ENCODE assay signal across 13 mouse cellular contexts in genomic region chr15:85316342-85317140, GRCm38 (mm10). TPM values are rescaled to one million over a fixed set of nuclear protein-coding genes. Genes with fewer than 3 reads are reported as not detected.
DNase-seq lines count a peak whose midpoint lies in the region; ATAC-seq and TF ChIP-seq lines count a peak whose summit lies in the region.
"Had no signal": no experiment of that assay in that cellular context is flagged by ENCODE, and none has a peak within 500 bp of the region (broad histone marks: within the 10 kb centered on the region; RNA-seq: fewer than 3 reads in every experiment).

No protein-coding gene starts in this region.

- H3K27ac ChIP-seq in intestine, postnatal 0 days (ENCODE audit: low read depth, low read length), result no peak overlapping the region
- no peak overlapping the region for H3K27ac ChIP-seq in intestine, embryonic 16.5 days (ENCODE audit: low read length)
- H3K27ac ChIP-seq in lung, postnatal 0 days (ENCODE audit: low read length), result no peak overlapping the region
- no peak overlapping the region for H3K27ac ChIP-seq in hindbrain, postnatal 0 days
- H3K27ac ChIP-seq: forebrain, embryonic 12.5 days; heart, embryonic 15.5 days; left cerebral cortex, adult 2 months had no signal

- H3K9ac ChIP-seq in intestine, postnatal 0 days (ENCODE audit: low read depth, low read length), result no peak overlapping the region
- no peak overlapping the region for H3K9ac ChIP-seq in intestine, embryonic 16.5 days (ENCODE audit: low read depth, low read length)
- H3K9ac ChIP-seq in lung, postnatal 0 days (replicated peaks; ENCODE audit: low read depth), result no peak overlapping the region
- no peak overlapping the region for H3K9ac ChIP-seq in hindbrain, postnatal 0 days (replicated peaks; ENCODE audit: low read length)
- H3K9ac ChIP-seq: forebrain, embryonic 12.5 days; heart, embryonic 15.5 days; lung, embryonic 15.5 days had no signal

- ATAC-seq in intestine, postnatal 0 days, result no peak
- no peak for ATAC-seq in intestine, embryonic 16.5 days
- peak; percentile 58 for ATAC-seq in lung, postnatal 0 days
- ATAC-seq in hindbrain, postnatal 0 days, result peak; percentile 49; the same call in 1 of the 2 replicates
- ATAC-seq: activated CD4-positive, CD25-positive, alpha-beta regulatory T cell, adult 4 months; CD4-positive, CD25-positive, alpha-beta regulatory T cell, adult 4 months had no signal

- H3K4me3 ChIP-seq in intestine, postnatal 0 days (ENCODE audit: low read depth, low read length), result no peak overlapping the region
- no peak overlapping the region for H3K4me3 ChIP-seq in intestine, embryonic 16.5 days (ENCODE audit: low read length)
- H3K4me3 ChIP-seq in lung, postnatal 0 days (ENCODE audit: low read depth, low read length), result no peak overlapping the region
- H3K4me3 ChIP-seq in lung, adult 2 months (replicated peaks; ENCODE audit: extremely low read depth, low read depth, low read length), result no peak overlapping the region
- H3K4me3 ChIP-seq in hindbrain, postnatal 0 days (ENCODE audit: low read length), result no peak overlapping the region
- H3K4me3 ChIP-seq: forebrain, embryonic 12.5 days; heart, embryonic 15.5 days; left cerebral cortex, adult 2 months; lung, embryonic 15.5 days had no signal

- no peak for TF ChIP-seq EP300 in lung, postnatal 0 days (IDR thresholded peaks at IDR 0.05)

- WGBS in intestine, postnatal 0 days, result 44% methylated on average over 14 of the region's 14 CpGs
- WGBS in intestine, embryonic 16.5 days, result 47% methylated on average over 14 of the region's 14 CpGs
- WGBS in lung, postnatal 0 days, result 22% methylated on average over 14 of the region's 14 CpGs
- 27% methylated on average over 14 of the region's 14 CpGs for WGBS in lung, adult 2 months
- 40% methylated on average over 14 of the region's 14 CpGs for WGBS in hindbrain, postnatal 0 days

- no peaks in the 10 kb centered on the region for H3K9me3 ChIP-seq in intestine, postnatal 0 days (ENCODE audit: control insufficient read depth)
- H3K9me3 ChIP-seq in intestine, embryonic 16.5 days (ENCODE audit: control insufficient read depth, low read length), result no peaks in the 10 kb centered on the region
- H3K9me3 ChIP-seq in lung, postnatal 0 days (ENCODE audit: low read length), result no peaks in the 10 kb centered on the region
- no peaks in the 10 kb centered on the region for H3K9me3 ChIP-seq in hindbrain, postnatal 0 days (ENCODE audit: low read length)
- H3K9me3 ChIP-seq: forebrain, embryonic 12.5 days; heart, embryonic 15.5 days; lung, embryonic 15.5 days had no signal

- H3K27me3 ChIP-seq in intestine, postnatal 0 days (replicated peaks; ENCODE audit: control insufficient read depth, insufficient read depth, low read length), result no peaks in the 10 kb centered on the region
- no peaks in the 10 kb centered on the region for H3K27me3 ChIP-seq in intestine, embryonic 16.5 days (replicated peaks; ENCODE audit: control insufficient read depth, insufficient read depth, low read length)
- no peaks in the 10 kb centered on the region for H3K27me3 ChIP-seq in lung, postnatal 0 days (replicated peaks; ENCODE audit: insufficient read depth, low read length)
- no peaks in the 10 kb centered on the region for H3K27me3 ChIP-seq in hindbrain, postnatal 0 days (ENCODE audit: insufficient read depth, low read length)
- H3K27me3 ChIP-seq: lung, embryonic 15.5 days had no signal

- no peaks in the 10 kb centered on the region for H3K36me3 ChIP-seq in intestine, postnatal 0 days (ENCODE audit: control insufficient read depth, insufficient read depth)
- H3K36me3 ChIP-seq in intestine, embryonic 16.5 days (ENCODE audit: control insufficient read depth, insufficient read depth, low read length), result no peaks in the 10 kb centered on the region
- no peaks in the 10 kb centered on the region for H3K36me3 ChIP-seq in lung, postnatal 0 days (ENCODE audit: insufficient read depth, low read length)
- H3K36me3 ChIP-seq in hindbrain, postnatal 0 days (ENCODE audit: insufficient read depth, low read length), result no peaks in the 10 kb centered on the region
- H3K36me3 ChIP-seq: forebrain, embryonic 12.5 days; heart, embryonic 15.5 days; lung, embryonic 15.5 days had no signal

- no peak overlapping the region for H3K4me2 ChIP-seq in intestine, postnatal 0 days (replicated peaks; ENCODE audit: low read depth)
- no peak overlapping the region for H3K4me2 ChIP-seq in intestine, embryonic 16.5 days (ENCODE audit: low read depth, low read length)
- H3K4me2 ChIP-seq in lung, postnatal 0 days (replicated peaks; ENCODE audit: low read depth, low read length), result no peak overlapping the region
- no peak overlapping the region for H3K4me2 ChIP-seq in hindbrain, postnatal 0 days (ENCODE audit: low read depth, low read length)
- H3K4me2 ChIP-seq: forebrain, embryonic 12.5 days; heart, embryonic 15.5 days; lung, embryonic 15.5 days had no signal

- 0 out of 2 replicates have a peak, but pooled peaks have one; percentile 21 for TF ChIP-seq CTCF in intestine, postnatal 0 days (IDR thresholded peaks at IDR 0.05; ENCODE audit: low read depth)
- peak; percentile 53 for TF ChIP-seq CTCF in lung, postnatal 0 days (IDR thresholded peaks at IDR 0.05)
- TF ChIP-seq CTCF in lung, adult 2 months (IDR thresholded peaks at IDR 0.05; ENCODE audit: insufficient read depth, low read length), result no peak
- TF ChIP-seq CTCF in hindbrain, postnatal 0 days (IDR thresholded peaks at IDR 0.05; ENCODE audit: low read depth), result no peak

- H3K4me1 ChIP-seq in intestine, postnatal 0 days (replicated peaks; ENCODE audit: control insufficient read depth, insufficient read depth, low read length), result no peaks in the 10 kb centered on the region
- peaks cover 16% of the 10 kb centered on the region for H3K4me1 ChIP-seq in intestine, embryonic 16.5 days (ENCODE audit: control insufficient read depth, insufficient read depth, low read length)
- no peaks in the 10 kb centered on the region for H3K4me1 ChIP-seq in lung, postnatal 0 days (ENCODE audit: insufficient read depth, low read depth, low read length)
- no peaks in the 10 kb centered on the region for H3K4me1 ChIP-seq in lung, adult 2 months (ENCODE audit: control insufficient read depth, insufficient read depth, low read length)
- H3K4me1 ChIP-seq in hindbrain, postnatal 0 days (ENCODE audit: insufficient read depth, low read length), result no peaks in the 10 kb centered on the region
- H3K4me1 ChIP-seq: heart, embryonic 15.5 days had no signal

- TF ChIP-seq POLR2A in lung, adult 2 months (IDR thresholded peaks at IDR 0.05; ENCODE audit: borderline replicate concordance, extremely low read depth, low read depth, low read length), result no peak

- DNase-seq in adrenal gland, postnatal 14 days, result peak; percentile 52
- DNase-seq in adrenal gland, postnatal 25 days, result no peak
- peak; percentile 36 for DNase-seq in lung, postnatal 0 days (ENCODE audit: low spot score)
- no peak for DNase-seq in lung, adult 2 months
- DNase-seq in hindbrain, postnatal 0 days (ENCODE audit: low spot score), result no peak

RNA-seq across cellular contexts. Expression of gene Atxn10, which starts 19.5 kb away (rescaled TPM):
- total RNA-seq in adrenal gland, postnatal 14 days (2021), result 105 and 109 TPM in 2 replicates
- 128 and 131 TPM in 2 replicates for total RNA-seq in adrenal gland, postnatal 25 days (2021)
- polyA plus RNA-seq in intestine, postnatal 0 days (2015; fragmentation: Nextera tagmentation; extraction: Ambion mirVana), result 106 and 111 TPM in 2 replicates
- 179 and 194 TPM in 2 replicates for polyA plus RNA-seq in intestine, embryonic 16.5 days (2015; fragmentation: Nextera tagmentation; extraction: Ambion mirVana)
- polyA plus RNA-seq in lung, postnatal 0 days (2015; fragmentation: Nextera tagmentation; extraction: Ambion mirVana), result 190 and 211 TPM in 2 replicates
- polyA plus RNA-seq in lung, adult 2 months (2012; rRNA removed), result 116 and 131 TPM in 2 replicates
- 292 and 298 TPM in 2 replicates for total RNA-seq in hindbrain, postnatal 0 days (2014; rRNA removed)
- polyA plus RNA-seq in hindbrain, postnatal 0 days (2015; fragmentation: Nextera tagmentation; extraction: Ambion mirVana), result 485 and 499 TPM in 2 replicates

Comparison
In these comparisons a context has a peak if more than half of its experiments do, and no peak if none do; other contexts are left out.
1. DNase-seq: peak in adrenal gland, postnatal 14 days (single experiment) and lung, postnatal 0 days (single experiment); none in adrenal gland, postnatal 25 days (single experiment), lung, adult 2 months (single experiment) and hindbrain, postnatal 0 days (single experiment).
2. CTCF ChIP-seq: peak in intestine, postnatal 0 days (single experiment) and lung, postnatal 0 days (single experiment); none in lung, adult 2 months (single experiment) and hindbrain, postnatal 0 days (single experiment).
3. ATAC-seq: peak in lung, postnatal 0 days (single experiment) and hindbrain, postnatal 0 days (single experiment); none in intestine, postnatal 0 days (single experiment) and intestine, embryonic 16.5 days (single experiment).